Mouse (Mus musculus) forebrain, embryonic 16.5 days (tissue): ENCODE data around the gene Kcnn1. TPM values are rescaled to one million over a fixed set of nuclear protein-coding genes. Genes with fewer than 3 reads are reported as not detected.

ENCODE experiments used
- ATAC-seq: fragments of 200-750 bp; cut with Nextera tagmentation; 2 replicates; pipeline ENCODE4 v1.8.0; 2017; ENCODE audit warnings: mild to moderate bottlenecking, moderate library complexity
- H3K27ac ChIP-seq: fragments of 300-500 bp; sonication (generic); 2 replicates; pipeline ENCODE4 v1.5.1; 2014; ENCODE audit warnings: low read length, control low read depth
- H3K27me3 ChIP-seq: fragments of 300-500 bp; sonication (generic); replicated peaks from 2 replicates; pipeline ENCODE4 v1.6.1; 2014; ENCODE audit warnings: low read length; ENCODE audit not compliant: control insufficient read depth, insufficient read depth
- H3K36me3 ChIP-seq: fragments of 300-500 bp; sonication (generic); 2 replicates; pipeline ENCODE4 v1.6.1; 2014; ENCODE audit not compliant: control insufficient read depth, insufficient read depth
- H3K4me1 ChIP-seq: fragments of 300-500 bp; sonication (generic); replicated peaks from 2 replicates; pipeline ENCODE4 v1.6.1; 2014; ENCODE audit warnings: low read length; ENCODE audit not compliant: control insufficient read depth, insufficient read depth
- H3K4me2 ChIP-seq: fragments of 300-500 bp; sonication (generic); 2 replicates; pipeline ENCODE4 v1.6.1; 2014; ENCODE audit warnings: mild to moderate bottlenecking, low read length, control low read depth
- H3K4me3 ChIP-seq: fragments of 300-500 bp; sonication (generic); replicated peaks from 2 replicates; pipeline ENCODE4 v1.5.1; 2014; ENCODE audit warnings: mild to moderate bottlenecking, low read length, control low read depth
- H3K9ac ChIP-seq: fragments of 300-500 bp; sonication (generic); replicated peaks from 2 replicates; pipeline ENCODE4 v1.6.1; 2014; ENCODE audit warnings: low read depth, low read length, control low read depth
- H3K9me3 ChIP-seq: fragments of 300-500 bp; sonication (generic); 2 replicates; pipeline ENCODE4 v1.6.1; 2016; ENCODE audit warnings: low read length; ENCODE audit not compliant: control insufficient read depth
- WGBS: fragments of 180-500 bp; shearing (Covaris S2); extraction: QIAGEN DNeasy Blood & Tissue Kit; methylation state at CpG from one replicate; pipeline ENCODE4 v1.1.7; 2014; 5-methylcytosine and 5-hydroxymethylcytosine counted together
- microRNA-seq: library from miRNA; unstranded; fragments of <30 nt; microRNA quantifications from one replicate; pipeline ENCODE4, GENCODE M21; 2017
- polyA plus RNA-seq: library from polyadenylated mRNA; unstranded; fragments of >200 nt; fragmentation: Nextera tagmentation; extraction: Ambion mirVana; gene quantifications from 2 replicates; pipeline ENCODE4 v1.2.1, GENCODE M21; 2015

Kcnn1 gene
- polyA plus RNA-seq, 1 experiment from 2014 or later = 13.4 TPM

- no peaks in the 10 kb centered on the region for H3K27me3 ChIP-seq
- H3K4me2 ChIP-seq = peak overlapping the region; percentile 77
- H3K9ac ChIP-seq = peak overlapping the region; percentile 81
- ATAC-seq = no peak
- H3K4me1 ChIP-seq = peaks cover 29% of the 10 kb centered on the region
- peak overlapping the region; percentile 61 for H3K4me3 ChIP-seq
- H3K9me3 ChIP-seq = no peaks in the 10 kb centered on the region
- H3K36me3 ChIP-seq = no peaks in the 10 kb centered on the region
- H3K27ac ChIP-seq = peak overlapping the region; percentile 91
- under 1% methylated on average over 20 of the region's 20 CpGs for WGBS
Measured at GRCm38 (mm10) chr8:70792700-70793099, 70.4 kb downstream of the Kcnn1 start.

Small RNAs within 50 kb of the gene (microRNA-seq; reads per million reads assigned to microRNA genes)
- gene Mir7067 (1.0 reads per million), gene Mir7240 (0.62 reads per million)

Other genes with a start within 250 kb of the Kcnn1 start
- gene Lrrc25, start 247.1 kb downstream of the Kcnn1 start, polyA plus RNA-seq = 0.61 and 1.1 TPM in 2 replicates
- gene Gdf15, start 230.8 kb downstream of the Kcnn1 start, polyA plus RNA-seq = 0.20 TPM in 1 of 2 replicates, not detected in the other
- 60.3 and 65.7 TPM in 2 replicates for gene Pgpep1, start 202.9 kb downstream of the Kcnn1 start, polyA plus RNA-seq
- gene Lsm4, start 190.0 kb downstream of the Kcnn1 start, polyA plus RNA-seq = 166 and 168 TPM in 2 replicates
- 54.6 and 57.7 TPM in 2 replicates for gene Jund, start 164.3 kb downstream of the Kcnn1 start, polyA plus RNA-seq
- gene Iqcn, start 159.8 kb downstream of the Kcnn1 start, polyA plus RNA-seq = 0.11 and 0.14 TPM in 2 replicates
- not detected in 2 replicates for gene Gm3336, start 144.7 kb downstream of the Kcnn1 start, polyA plus RNA-seq
- 0.12 and 0.54 TPM in 2 replicates for gene Pde4c, start 139.5 kb downstream of the Kcnn1 start, polyA plus RNA-seq
- 350 and 395 TPM in 2 replicates for gene Rab3a, start 108.6 kb downstream of the Kcnn1 start, polyA plus RNA-seq
- gene Mpv17l2, start 102.3 kb downstream of the Kcnn1 start, polyA plus RNA-seq = 49.3 and 49.8 TPM in 2 replicates
- 145 and 149 TPM in 2 replicates for gene Pik3r2, start 86.5 kb downstream of the Kcnn1 start, polyA plus RNA-seq
- gene Mast3, start 58.2 kb downstream of the Kcnn1 start, polyA plus RNA-seq = 22.5 and 30.8 TPM in 2 replicates
- 0.08 and 0.09 TPM in 2 replicates for gene Il12rb1, start 54.8 kb downstream of the Kcnn1 start, polyA plus RNA-seq
- gene Arrdc2, start 23.5 kb downstream of the Kcnn1 start, polyA plus RNA-seq = 7.4 and 8.3 TPM in 2 replicates
- 152 and 167 TPM in 2 replicates for gene Ccdc124, start 10.7 kb upstream of the Kcnn1 start, polyA plus RNA-seq
- 1.6 and 1.9 TPM in 2 replicates for gene Slc5a5, start 29.5 kb upstream of the Kcnn1 start, polyA plus RNA-seq
- gene Rpl18a, start 34.2 kb upstream of the Kcnn1 start, polyA plus RNA-seq = 2,480 and 2,641 TPM in 2 replicates
- 63.5 and 67.7 TPM in 2 replicates for gene Map1s, start 42.7 kb upstream of the Kcnn1 start, polyA plus RNA-seq